Mouse (Mus musculus) myocyte (in vitro differentiated cells): ENCODE results near the gene Fgf3. TPM values are rescaled to one million over a fixed set of nuclear protein-coding genes. Genes with fewer than 3 reads are reported as not detected.
"Not testable (repeated sequence)": the region's sequence is repeated elsewhere in the genome, so short reads cannot be mapped to it uniquely, and the experiment has no call there.

Experiments
- H3K27me3 ChIP-seq: one replicate; pipeline ENCODE4 v1.6.1; 2011; ENCODE audit not compliant: control insufficient read depth, insufficient read depth, insufficient read length
- H3K36me3 ChIP-seq: one replicate; pipeline ENCODE4 v1.6.1; 2011; ENCODE audit not compliant: control insufficient read depth, insufficient read depth
- H3K4me2 ChIP-seq: one replicate; pipeline ENCODE4 v1.6.1; 2011; ENCODE audit warnings: low read depth, control low read depth
- H3K4me3 ChIP-seq: one replicate; pipeline ENCODE4 v1.5.1; 2011; ENCODE audit warnings: mild to moderate bottlenecking, control low read depth, moderate library complexity
- H3K79me2 ChIP-seq: one replicate; pipeline ENCODE4 v1.6.1; 2011; ENCODE audit not compliant: control insufficient read depth, insufficient read depth
- H3ac ChIP-seq: one replicate; pipeline ENCODE4 v1.6.1; 2011; ENCODE audit not compliant: control insufficient read depth, insufficient read length
- CEBPB ChIP-seq: IDR thresholded peaks from 2 replicates; pipeline ENCODE4 v1.6.1; 2011; ENCODE audit warnings: mild to moderate bottlenecking, moderate library complexity; ENCODE audit not compliant: poor library complexity, insufficient read depth, severe bottlenecking
- E2F4 ChIP-seq: IDR thresholded peaks from one replicate; pipeline ENCODE4 v1.6.1; 2011; ENCODE audit warnings: mild to moderate bottlenecking, control low read depth, moderate library complexity; ENCODE audit not compliant: insufficient read depth
- MAX ChIP-seq: IDR thresholded peaks from one replicate; pipeline ENCODE4 v1.6.1; 2011; ENCODE audit warnings: low read depth, mild to moderate bottlenecking, control low read depth
- MYOD1 ChIP-seq, 3 experiments: IDR thresholded peaks; one replicate each; pipeline ENCODE4 v1.6.1; 2011; ENCODE audit warnings: control low read depth in 2 of 3, low read depth in 2 of 3, mild to moderate bottlenecking in 2 of 3, moderate library complexity in 1 of 3; ENCODE audit not compliant: insufficient read length in 2 of 3, control insufficient read depth in 1 of 3
- MYOG ChIP-seq, 3 experiments: IDR thresholded peaks; one replicate each; pipeline ENCODE4 v1.6.1; 2011; ENCODE audit warnings: control low read depth in 2 of 3, low read depth in 2 of 3, mild to moderate bottlenecking in 2 of 3; ENCODE audit not compliant: insufficient read length in 2 of 3, control insufficient read depth in 1 of 3, insufficient read depth in 1 of 3
- POLR2A ChIP-seq: IDR thresholded peaks from one replicate; pipeline ENCODE4 v1.6.1; 2011; ENCODE audit warnings: low read depth, mild to moderate bottlenecking, control low read depth, moderate library complexity; ENCODE audit not compliant: insufficient read length
- POLR2AphosphoS2 ChIP-seq: IDR thresholded peaks from one replicate; pipeline ENCODE4 v1.6.1; 2011; ENCODE audit warnings: low read depth, control low read depth; ENCODE audit not compliant: insufficient read length
- REST ChIP-seq: IDR thresholded peaks from one replicate; pipeline ENCODE4 v1.6.1; 2011; ENCODE audit warnings: mild to moderate bottlenecking, control low read depth, moderate library complexity; ENCODE audit not compliant: insufficient read depth, insufficient read length
- SRF ChIP-seq: IDR thresholded peaks from one replicate; pipeline ENCODE4 v1.6.1; 2011; ENCODE audit warnings: low read depth; ENCODE audit not compliant: control insufficient read depth, insufficient read length
- TCF12 ChIP-seq: IDR thresholded peaks from one replicate; pipeline ENCODE4 v1.6.1; 2011; ENCODE audit warnings: mild to moderate bottlenecking, control low read depth; ENCODE audit not compliant: poor library complexity, insufficient read depth, severe bottlenecking
- TCF3 ChIP-seq: IDR thresholded peaks from one replicate; pipeline ENCODE4 v1.6.1; 2011; ENCODE audit warnings: low read depth, control low read depth; ENCODE audit not compliant: insufficient read length
- USF1 ChIP-seq: IDR thresholded peaks from one replicate; pipeline ENCODE4 v1.6.1; 2011; ENCODE audit warnings: low read depth, mild to moderate bottlenecking, control low read depth, moderate library complexity
- polyA plus RNA-seq: library from polyadenylated mRNA; unstranded; fragments of >200 nt; fragmentation: generic; extraction: Trizol; gene quantifications from one replicate; pipeline ENCODE4 v1.2.1, GENCODE M21; 2012; ENCODE audit warnings: missing spikeins

The Fgf3 gene
- polyA plus RNA-seq, 1 experiment, result not detected

DNA sequence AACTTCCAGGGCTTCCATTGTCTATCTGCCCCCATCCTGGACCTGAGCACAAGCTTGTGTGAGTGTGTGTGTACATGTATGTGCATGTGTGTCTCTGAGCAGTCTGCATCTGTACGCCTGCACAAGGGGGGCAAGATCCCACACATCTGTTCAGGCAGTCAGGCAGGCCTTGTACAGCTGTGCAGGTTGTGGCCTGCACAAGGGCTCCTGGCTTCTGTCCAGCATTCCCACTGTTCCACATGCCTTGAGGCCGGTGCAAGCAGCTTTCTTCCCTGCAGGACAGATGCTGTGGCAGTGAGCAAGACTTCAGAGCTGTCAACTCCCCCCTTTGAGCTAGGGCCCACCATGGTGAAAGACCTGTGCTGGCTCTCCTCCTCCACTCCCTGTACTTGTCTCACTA lies 45.2 kb downstream of the Fgf3 start:
- H3K4me3 ChIP-seq, result no peak overlapping the region
- H3ac ChIP-seq, result no peak overlapping the region
- no peak overlapping the region for H3K4me2 ChIP-seq
- TF ChIP-seq POLR2A (no peak), MYOG (IDR thresholded peaks at IDR 0.05; ENCODE audit: control insufficient read depth in 1 of 3, insufficient read depth in 1 of 3, insufficient read length in 2 of 3, low read depth in 2 of 3) (no peak), MAX (no peak), REST (no peak), CEBPB (no peak), USF1 (no peak), TCF12 (no peak), MYOD1 (IDR thresholded peaks at IDR 0.05; ENCODE audit: control insufficient read depth in 1 of 3, insufficient read length in 2 of 3, low read depth in 2 of 3) (no peak), SRF (no peak), POLR2AphosphoS2 (no peak), E2F4 (no peak), TCF3 (no peak)
- no peaks in the 10 kb centered on the region for H3K79me2 ChIP-seq
- H3K36me3 ChIP-seq, result no peaks in the 10 kb centered on the region
- H3K27me3 ChIP-seq, result no peaks in the 10 kb centered on the region

DNA sequence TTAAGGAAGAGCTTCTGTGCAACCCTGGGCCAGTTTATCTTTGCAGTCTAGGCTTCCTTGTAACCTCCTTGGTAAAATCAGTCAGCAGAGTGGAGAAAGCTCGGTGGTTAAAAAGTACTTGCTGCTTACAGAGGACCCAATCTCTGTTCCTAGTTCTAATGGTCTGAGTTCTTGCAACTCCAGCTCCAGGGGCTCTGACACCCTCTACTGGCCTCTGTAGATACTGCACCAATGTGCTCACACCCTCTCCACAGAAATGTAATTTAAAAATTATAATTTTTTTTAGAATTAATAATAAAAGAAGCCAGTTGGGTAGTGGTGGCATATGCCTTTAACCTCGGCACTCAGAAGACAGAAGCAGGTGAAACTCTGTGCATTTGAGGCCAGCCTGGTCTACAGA lies 49.8 kb downstream of the Fgf3 start:
- Histone ChIP-seq H3K4me2 (no peak overlapping the region), H3K36me3 (no peaks in the 10 kb centered on the region), H3K27me3 (peaks cover 18% of the 10 kb centered on the region), H3K79me2 (no peaks in the 10 kb centered on the region), H3K4me3 (no peak overlapping the region), H3ac (no peak overlapping the region)
- TF ChIP-seq SRF, result no peak

DNA sequence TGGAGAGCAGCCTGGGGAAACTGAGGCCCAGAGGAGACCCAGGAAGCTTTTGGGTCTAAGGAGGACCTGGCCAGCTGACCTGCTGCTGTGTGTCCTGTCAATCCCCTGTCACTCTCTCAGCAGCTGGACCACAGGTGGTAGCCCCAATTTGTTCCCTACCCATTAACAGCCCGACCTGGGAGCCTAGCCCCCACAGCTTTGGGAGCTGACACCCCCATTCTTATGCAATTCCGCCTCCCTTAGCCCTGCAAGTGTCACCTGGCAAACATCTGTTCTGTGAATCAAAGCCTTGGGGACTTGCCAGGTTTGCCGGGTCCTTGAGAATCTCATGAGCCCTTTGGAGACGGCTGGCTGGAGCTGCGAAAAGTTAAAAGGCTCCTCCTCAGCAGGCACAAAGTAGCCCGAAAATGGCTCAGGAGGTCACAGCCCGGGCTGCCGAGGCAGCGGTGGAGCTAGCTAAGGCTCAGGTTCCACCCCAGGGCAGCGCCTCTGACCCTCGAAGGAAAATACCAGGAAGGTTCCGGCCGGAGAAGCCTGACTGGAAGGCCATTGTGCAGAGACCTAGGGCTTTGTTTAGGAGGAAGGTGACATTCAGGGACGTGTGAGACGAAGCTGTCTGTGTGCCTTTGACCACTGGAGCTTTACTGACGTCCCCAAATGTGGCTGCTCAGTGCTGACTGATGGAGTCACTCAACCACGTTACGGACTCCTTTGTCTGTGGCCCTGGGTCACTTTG lies 50.8 kb downstream of the Fgf3 start:
- TF ChIP-seq TCF12 (no peak), SRF (no peak), USF1 (no peak), MAX (no peak), MYOG (IDR thresholded peaks at IDR 0.05; ENCODE audit: control insufficient read depth in 1 of 3, insufficient read depth in 1 of 3, insufficient read length in 2 of 3, low read depth in 2 of 3) (no peak), CEBPB (no peak), TCF3 (no peak), E2F4 (no peak), POLR2AphosphoS2 (no peak), MYOD1 (IDR thresholded peaks at IDR 0.05; ENCODE audit: control insufficient read depth in 1 of 3, insufficient read length in 2 of 3, low read depth in 2 of 3) (no peak), POLR2A (no peak), REST (no peak)
- Histone ChIP-seq H3K4me2 (no peak overlapping the region), H3K36me3 (no peaks in the 10 kb centered on the region), H3K79me2 (no peaks in the 10 kb centered on the region), H3ac (no peak overlapping the region), H3K4me3 (no peak overlapping the region), H3K27me3 (peaks cover 18% of the 10 kb centered on the region)

DNA sequence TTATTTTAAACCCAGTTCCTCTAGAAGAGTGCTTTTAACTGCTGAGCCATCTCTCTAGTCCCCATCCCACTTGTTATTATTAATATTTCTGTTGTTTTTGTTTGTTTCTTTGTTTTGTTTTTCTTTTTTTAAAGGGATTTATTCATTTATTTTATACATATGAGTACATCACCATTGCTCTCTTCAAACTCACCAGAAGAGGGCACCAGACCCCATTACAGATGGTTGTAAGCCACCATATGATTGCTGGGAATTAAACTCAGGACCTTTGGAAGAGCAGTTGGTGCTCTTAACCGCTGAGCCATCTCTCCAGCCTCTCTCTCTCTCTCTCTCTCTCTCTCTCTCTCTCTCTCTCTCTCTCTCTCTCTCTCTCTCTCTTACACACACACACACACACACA lies 52.8 kb downstream of the Fgf3 start:
- H3K4me3 ChIP-seq, H3ac ChIP-seq, H3K4me2 ChIP-seq, H3K79me2 ChIP-seq, H3K36me3 ChIP-seq: not testable (repeated sequence)
- H3K27me3 ChIP-seq, result peaks cover 23% of the 10 kb centered on the region

DNA sequence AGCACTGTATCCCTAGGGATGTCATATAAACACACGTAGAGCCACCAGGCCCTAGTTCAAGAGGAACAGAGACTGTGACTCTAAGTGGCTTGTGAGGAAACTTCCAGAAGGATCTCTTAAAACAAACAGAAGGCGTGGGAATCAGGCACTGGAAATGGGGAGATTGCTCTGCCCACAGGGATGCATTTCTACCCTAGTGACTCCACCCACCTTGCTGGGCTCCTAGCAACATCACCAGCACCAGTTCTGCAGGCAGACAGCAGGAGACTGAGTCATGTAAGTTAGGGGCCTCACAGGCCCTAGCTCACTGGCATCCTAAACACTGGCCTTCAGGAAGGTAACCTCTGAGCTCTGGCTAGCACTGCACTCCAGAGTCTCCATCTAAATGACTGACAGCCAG lies 54.0 kb downstream of the Fgf3 start:
- Histone ChIP-seq H3K4me2 (no peak overlapping the region), H3K4me3 (no peak overlapping the region), H3K79me2 (no peaks in the 10 kb centered on the region), H3K36me3 (no peaks in the 10 kb centered on the region), H3ac (no peak overlapping the region), H3K27me3 (peaks cover 35% of the 10 kb centered on the region)
- TF ChIP-seq CEBPB (no peak), POLR2AphosphoS2 (no peak), SRF (no peak), TCF3 (no peak), TCF12 (no peak), MYOD1 (IDR thresholded peaks at IDR 0.05; ENCODE audit: control insufficient read depth in 1 of 3, insufficient read length in 2 of 3, low read depth in 2 of 3) (no peak), POLR2A (no peak), E2F4 (no peak), MYOG (IDR thresholded peaks at IDR 0.05; ENCODE audit: control insufficient read depth in 1 of 3, insufficient read depth in 1 of 3, insufficient read length in 2 of 3, low read depth in 2 of 3) (no peak)
